Mouse (Mus musculus): Measurements from ENCODE around the gene Ngp. TPM values are rescaled to one million over a fixed set of nuclear protein-coding genes. Genes with fewer than 3 reads are reported as not detected.

Gene Ngp
- not detected for polyA plus RNA-seq (2015; fragmentation: Illumina TruSeq; extraction: RNeasy Lipid Tissue Mini Kit (QIAGEN cat#74804); ENCODE audit: insufficient read depth, low read depth, low replicate concordance)

GRCm38 (mm10) chr9:110419511-110420112 lies at the start of gene Ngp:
Gene Ngp, plus strand, starts transcription at chr9:110419747.

GRCm38 (mm10) chr9:110408099-110408773 lies 11.3 kb upstream of the Ngp start, which contains the start of gene Ptpn23:
Gene Ptpn23, minus strand, starts transcription at chr9:110408213.

Other genes with a start within 250 kb of the Ngp start
- not detected for gene Cspg5, start 176.0 kb upstream of the Ngp start, polyA plus RNA-seq (2015; fragmentation: Illumina TruSeq; extraction: RNeasy Lipid Tissue Mini Kit (QIAGEN cat#74804); ENCODE audit: insufficient read depth, low read depth, low replicate concordance)
- 2.8 TPM for gene Elp6, start 114.6 kb upstream of the Ngp start, polyA plus RNA-seq (2015; fragmentation: Illumina TruSeq; extraction: RNeasy Lipid Tissue Mini Kit (QIAGEN cat#74804); ENCODE audit: insufficient read depth, low read depth, low replicate concordance)
- 11.1 TPM for gene Scap, start 86.5 kb upstream of the Ngp start, polyA plus RNA-seq (2015; fragmentation: Illumina TruSeq; extraction: RNeasy Lipid Tissue Mini Kit (QIAGEN cat#74804); ENCODE audit: insufficient read depth, low read depth, low replicate concordance)
- gene Ptpn23, start 11.5 kb upstream of the Ngp start, polyA plus RNA-seq (2015; fragmentation: Illumina TruSeq; extraction: RNeasy Lipid Tissue Mini Kit (QIAGEN cat#74804); ENCODE audit: insufficient read depth, low read depth, low replicate concordance), result 12.0 TPM
- 3.0 TPM for gene Klhl18, start 56.9 kb downstream of the Ngp start, polyA plus RNA-seq (2015; fragmentation: Illumina TruSeq; extraction: RNeasy Lipid Tissue Mini Kit (QIAGEN cat#74804); ENCODE audit: insufficient read depth, low read depth, low replicate concordance)
- 0.39 TPM for gene Kif9, start 57.2 kb downstream of the Ngp start, polyA plus RNA-seq (2015; fragmentation: Illumina TruSeq; extraction: RNeasy Lipid Tissue Mini Kit (QIAGEN cat#74804); ENCODE audit: insufficient read depth, low read depth, low replicate concordance)
- gene Setd2, start 112.8 kb downstream of the Ngp start, polyA plus RNA-seq (2015; fragmentation: Illumina TruSeq; extraction: RNeasy Lipid Tissue Mini Kit (QIAGEN cat#74804); ENCODE audit: insufficient read depth, low read depth, low replicate concordance), result 24.7 TPM
- gene Nradd, start 204.7 kb downstream of the Ngp start, polyA plus RNA-seq (2015; fragmentation: Illumina TruSeq; extraction: RNeasy Lipid Tissue Mini Kit (QIAGEN cat#74804); ENCODE audit: insufficient read depth, low read depth, low replicate concordance), result 2.3 TPM
- gene Nbeal2, start 234.4 kb downstream of the Ngp start, polyA plus RNA-seq (2015; fragmentation: Illumina TruSeq; extraction: RNeasy Lipid Tissue Mini Kit (QIAGEN cat#74804); ENCODE audit: insufficient read depth, low read depth, low replicate concordance), result 8.6 TPM
- 27.2 TPM for gene Ccdc12, start 236.8 kb downstream of the Ngp start, polyA plus RNA-seq (2015; fragmentation: Illumina TruSeq; extraction: RNeasy Lipid Tissue Mini Kit (QIAGEN cat#74804); ENCODE audit: insufficient read depth, low read depth, low replicate concordance)

All from pancreas, adult 10 weeks (tissue).